Mouse (Mus musculus) hindbrain, embryonic 13.5 days (tissue): Measurements from ENCODE around the gene Gm10722. TPM values are rescaled to one million over a fixed set of nuclear protein-coding genes. Genes with fewer than 3 reads are reported as not detected.
"Not testable (repeated sequence)": the region's sequence is repeated elsewhere in the genome, so short reads cannot be mapped to it uniquely, and the experiment has no call there.

ENCODE experiments used
- ATAC-seq: fragments of 200-750 bp; cut with Nextera tagmentation; 2 replicates; pipeline ENCODE4 v1.8.0; 2017; ENCODE audit warnings: moderate TSS enrichment; ENCODE audit not compliant: low FRiP score
- H3K27ac ChIP-seq: fragments of 300-500 bp; sonication (generic); 2 replicates; pipeline ENCODE4 v1.5.1; 2015; ENCODE audit warnings: inconsistent platforms, mild to moderate bottlenecking, moderate library complexity
- H3K27me3 ChIP-seq: fragments of 300-500 bp; sonication (generic); 2 replicates; pipeline ENCODE4 v1.6.1; 2015; ENCODE audit warnings: mild to moderate bottlenecking, inconsistent platforms
- H3K36me3 ChIP-seq: fragments of 300-500 bp; sonication (generic); 2 replicates; pipeline ENCODE4 v1.6.1; 2015; ENCODE audit warnings: mild to moderate bottlenecking, inconsistent platforms
- H3K4me1 ChIP-seq: fragments of 300-500 bp; sonication (generic); replicated peaks from 2 replicates; pipeline ENCODE4 v1.6.1; 2015; ENCODE audit warnings: inconsistent platforms
- H3K4me2 ChIP-seq: fragments of 300-500 bp; sonication (generic); 2 replicates; pipeline ENCODE4 v1.6.1; 2015; ENCODE audit warnings: inconsistent platforms, mild to moderate bottlenecking, moderate library complexity
- H3K4me3 ChIP-seq: fragments of 300-500 bp; sonication (generic); 2 replicates; pipeline ENCODE4 v1.5.1; 2015; ENCODE audit warnings: mild to moderate bottlenecking, inconsistent platforms
- H3K9ac ChIP-seq: fragments of 300-500 bp; sonication (generic); 2 replicates; pipeline ENCODE4 v1.6.1; 2015; ENCODE audit warnings: mild to moderate bottlenecking, inconsistent platforms
- H3K9me3 ChIP-seq: fragments of 300-500 bp; sonication (generic); 2 replicates; pipeline ENCODE4 v1.6.1; 2016; ENCODE audit warnings: inconsistent platforms
- WGBS: fragments of 180-500 bp; shearing (Covaris S2); methylation state at CpG from one replicate; pipeline ENCODE4 v1.1.7; 2015; 5-methylcytosine and 5-hydroxymethylcytosine counted together
- microRNA-seq: library from miRNA; unstranded; fragments of <30 nt; microRNA quantifications from one replicate; pipeline ENCODE4, GENCODE M21; 2016
- polyA plus RNA-seq: library from polyadenylated mRNA; unstranded; fragments of >200 nt; fragmentation: Nextera tagmentation; extraction: Ambion mirVana; gene quantifications from 2 replicates; pipeline ENCODE4 v1.2.1, GENCODE M21; 2015

Gene Gm10722
- polyA plus RNA-seq, 1 experiment from 2014 or later, result not detected

DNA sequence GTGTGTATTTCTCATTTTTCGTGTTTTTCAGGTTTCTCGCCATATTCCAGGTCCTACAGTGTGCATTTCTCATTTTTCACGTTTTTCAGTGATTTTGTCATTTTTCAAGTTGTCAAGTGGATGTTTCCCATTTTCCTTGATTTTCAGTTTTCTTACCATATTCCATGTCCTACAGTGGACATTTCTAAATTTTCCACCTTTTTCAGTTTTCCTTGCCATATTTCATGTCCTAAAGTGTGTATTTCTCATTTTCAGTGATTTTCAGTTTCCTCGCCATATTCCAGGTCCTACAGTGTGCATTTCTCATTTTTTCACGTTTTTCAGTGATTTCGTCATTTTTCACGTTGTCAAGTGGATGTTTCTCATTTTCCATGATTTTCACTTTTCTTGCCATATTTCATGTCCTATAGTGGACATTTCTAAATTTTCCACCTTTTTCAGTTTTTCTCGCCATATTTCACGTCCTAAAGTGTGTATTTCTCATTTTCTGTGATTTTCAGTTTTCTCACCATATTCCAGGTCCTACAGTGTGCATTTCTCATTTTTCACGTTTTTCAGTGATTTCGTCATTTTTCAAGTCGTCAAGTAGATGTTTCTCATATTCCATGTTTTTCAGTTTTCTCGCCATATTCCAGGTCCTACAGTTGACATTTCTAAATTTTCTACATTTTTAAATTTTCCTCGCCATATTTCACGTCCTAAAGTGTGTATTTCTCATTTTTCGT is 28.7 kb downstream of the Gm10722 start:
- not testable (repeated sequence) for H3K9me3 ChIP-seq, H3K4me1 ChIP-seq, H3K27ac ChIP-seq, ATAC-seq, H3K36me3 ChIP-seq, H3K4me2 ChIP-seq, H3K9ac ChIP-seq, H3K4me3 ChIP-seq, H3K27me3 ChIP-seq
- WGBS, result 63% methylated on average over 13 of the region's 16 CpGs

DNA sequence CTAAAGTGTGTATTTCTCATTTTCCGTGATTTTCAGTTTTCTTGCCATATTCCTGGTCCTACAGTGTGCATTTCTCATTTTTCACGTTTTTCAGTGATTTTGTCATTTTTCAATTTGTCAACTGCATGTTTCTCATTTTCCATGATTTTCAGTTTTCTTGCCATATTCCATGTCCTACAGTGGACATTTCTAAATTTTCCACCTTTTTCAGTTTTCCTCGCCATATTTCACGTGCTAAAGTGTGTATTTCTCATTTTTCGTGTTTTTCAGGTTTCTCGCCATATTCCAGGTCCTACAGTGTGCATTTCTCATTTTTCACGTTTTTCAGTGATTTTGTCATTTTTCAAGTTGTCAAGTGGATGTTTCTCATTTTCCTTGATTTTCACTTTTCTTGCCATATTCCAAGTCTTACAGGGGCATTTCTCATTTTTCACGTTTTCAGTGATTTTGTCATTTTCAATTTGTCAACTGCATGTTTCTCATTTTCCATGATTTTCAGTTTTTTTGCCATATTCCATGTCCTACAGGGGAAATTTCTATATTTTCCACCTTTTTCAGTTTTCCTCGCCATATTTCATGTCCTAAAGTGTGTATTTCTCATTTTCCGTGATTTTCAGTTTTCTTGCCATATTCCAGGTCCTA is 30.1 kb downstream of the Gm10722 start:
- H3K27me3 ChIP-seq, H3K4me2 ChIP-seq, H3K9me3 ChIP-seq, H3K9ac ChIP-seq, H3K4me1 ChIP-seq, H3K4me3 ChIP-seq, H3K27ac ChIP-seq, H3K36me3 ChIP-seq: not testable (repeated sequence)
- ATAC-seq, result peak; percentile 43; the same call in 1 of the 2 replicates
- WGBS, result 63% methylated on average over 2 of the region's 10 CpGs

DNA sequence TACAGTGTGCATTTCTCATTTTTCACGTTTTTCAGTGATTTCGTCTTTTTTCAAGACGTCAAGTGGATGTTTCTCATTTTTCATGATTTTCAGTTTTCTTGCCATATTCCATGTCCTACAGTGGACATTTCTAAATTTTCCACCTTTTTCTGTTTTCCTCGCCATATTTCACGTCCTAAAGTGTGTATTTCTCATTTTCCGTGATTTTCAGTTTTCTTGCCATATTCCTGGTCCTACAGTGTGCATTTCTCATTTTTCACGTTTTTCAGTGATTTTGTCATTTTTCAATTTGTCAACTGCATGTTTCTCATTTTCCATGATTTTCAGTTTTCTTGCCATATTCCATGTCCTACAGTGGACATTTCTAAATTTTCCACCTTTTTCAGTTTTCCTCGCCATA is 33.6 kb downstream of the Gm10722 start, which contains the start of gene Gm17535:
Gene Gm17535 (plus strand): TSS at position 301 of the 400 bp plus-strand sequence.
- H3K9me3 ChIP-seq, H3K4me3 ChIP-seq, H3K9ac ChIP-seq, H3K36me3 ChIP-seq, H3K27ac ChIP-seq, H3K27me3 ChIP-seq, H3K4me1 ChIP-seq, H3K4me2 ChIP-seq, ATAC-seq: not testable (repeated sequence)
- 75% methylated on average over 1 of the region's 8 CpGs for WGBS

DNA sequence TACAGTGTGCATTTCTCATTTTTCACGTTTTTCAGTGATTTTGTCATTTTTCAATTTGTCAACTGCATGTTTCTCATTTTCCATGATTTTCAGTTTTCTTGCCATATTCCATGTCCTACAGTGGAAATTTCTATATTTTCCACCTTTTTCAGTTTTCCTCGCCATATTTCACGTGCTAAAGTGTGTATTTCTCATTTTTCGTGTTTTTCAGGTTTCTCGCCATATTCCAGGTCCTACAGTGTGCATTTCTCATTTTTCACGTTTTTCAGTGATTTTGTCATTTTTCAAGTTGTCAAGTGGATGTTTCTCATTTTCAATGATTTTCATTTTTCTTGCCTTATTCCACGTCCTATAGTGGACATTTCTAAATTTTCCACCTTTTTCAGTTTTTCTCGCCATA is 35.9 kb downstream of the Gm10722 start, which contains the start of gene Gm10715:
Gene Gm10715 (plus strand): TSS at position 301 of the 400 bp plus-strand sequence.
- not testable (repeated sequence) for H3K27me3 ChIP-seq, H3K4me3 ChIP-seq, H3K27ac ChIP-seq, H3K36me3 ChIP-seq, H3K4me1 ChIP-seq, H3K9ac ChIP-seq, ATAC-seq, H3K9me3 ChIP-seq, H3K4me2 ChIP-seq
- 79% methylated on average over 8 of the region's 8 CpGs for WGBS

DNA sequence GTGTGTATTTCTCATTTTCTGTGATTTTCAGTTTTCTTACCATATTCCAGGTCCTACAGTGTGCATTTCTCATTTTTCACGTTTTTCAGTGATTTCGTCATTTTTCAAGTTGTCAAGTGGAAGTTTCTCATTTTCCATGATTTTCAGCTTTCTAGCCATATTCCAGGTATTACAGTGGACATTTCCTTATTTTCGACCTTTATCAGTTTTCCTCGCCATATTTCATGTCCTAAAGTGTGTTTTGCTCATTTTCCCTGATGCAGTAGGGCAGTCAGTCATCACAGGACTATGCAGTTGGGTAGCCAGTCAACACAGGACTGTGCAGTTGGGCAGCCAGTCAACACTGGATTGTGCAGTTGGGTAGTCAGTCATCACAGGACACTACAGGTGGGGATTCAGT is 37.4 kb downstream of the Gm10722 start:
- 67% methylated on average over 4 of the region's 4 CpGs for WGBS
- not testable (repeated sequence) for H3K27ac ChIP-seq, H3K9me3 ChIP-seq, H3K27me3 ChIP-seq, H3K4me2 ChIP-seq, H3K4me1 ChIP-seq, ATAC-seq, H3K36me3 ChIP-seq, H3K4me3 ChIP-seq, H3K9ac ChIP-seq

Small RNAs within 50 kb of the gene (microRNA-seq; reads per million reads assigned to microRNA genes)
- gene Mir101c, result not detected

Other genes starting within 250 kb of the Gm10722 start
- gene Gm11168, start 2.4 kb downstream of the Gm10722 start, polyA plus RNA-seq, result 0.39 TPM in 1 of 2 replicates, not detected in the other
- gene Gm10721, start 12.2 kb downstream of the Gm10722 start, polyA plus RNA-seq, result 0.47 TPM in 1 of 2 replicates, not detected in the other
- gene Gm10720, start 14.7 kb downstream of the Gm10722 start, polyA plus RNA-seq, result not detected in 2 replicates
- gene Gm10719, start 16.5 kb downstream of the Gm10722 start, polyA plus RNA-seq, result 0.75 and 0.81 TPM in 2 replicates
- 1.7 and 2.0 TPM in 2 replicates for gene Gm10718, start 22.6 kb downstream of the Gm10722 start, polyA plus RNA-seq
- 1.5 and 2.0 TPM in 2 replicates for gene Gm10717, start 24.5 kb downstream of the Gm10722 start, polyA plus RNA-seq
- not detected in 2 replicates for gene Gm17535, start 33.7 kb downstream of the Gm10722 start, polyA plus RNA-seq
- gene Gm10715, start 36.0 kb downstream of the Gm10722 start, polyA plus RNA-seq, result not detected in 2 replicates